ENCODE assay signal across 8 mouse cellular contexts in the genomic region with DNA sequence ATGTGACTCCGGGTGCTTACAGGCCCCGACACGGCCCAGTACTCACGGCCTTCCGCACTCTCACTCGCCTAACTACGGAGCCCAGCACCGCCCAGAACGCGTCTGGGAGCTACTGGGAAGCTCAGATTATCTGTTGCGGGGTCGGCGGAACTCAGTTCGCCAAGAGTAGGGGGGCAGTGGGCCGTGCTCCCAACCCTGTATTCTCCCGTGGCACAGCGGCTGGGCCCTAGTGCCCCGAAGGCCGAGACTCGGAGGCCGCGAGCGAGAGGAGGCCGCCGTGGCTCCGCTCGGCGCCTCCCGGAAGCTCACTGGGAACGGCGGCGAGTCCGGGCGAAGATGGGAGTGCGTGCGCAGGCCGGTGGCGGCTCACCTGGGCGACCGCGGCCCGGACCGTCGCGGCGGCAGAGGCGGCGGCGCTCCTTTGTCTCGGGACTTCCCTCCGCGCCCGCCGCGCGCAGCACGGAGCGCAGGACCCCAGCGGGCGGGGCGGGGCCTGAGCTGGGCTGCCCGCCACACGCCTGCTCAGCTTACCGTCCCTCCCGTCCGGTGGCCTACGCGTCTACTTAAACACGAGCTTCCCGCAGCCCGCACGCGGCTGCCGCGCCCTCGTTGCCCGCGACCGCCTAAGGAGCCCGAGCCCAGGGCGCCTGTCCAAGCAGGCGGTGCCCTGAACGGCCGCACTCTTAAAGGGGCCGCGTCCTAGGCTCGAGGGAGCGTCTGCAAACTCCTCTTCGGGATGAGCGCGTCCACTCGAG. TPM values are rescaled to one million over a fixed set of nuclear protein-coding genes. Genes with fewer than 3 reads are reported as not detected.
A peak's percentile ranks its signal among the peaks of the same experiment; 100 is the strongest.
DNase-seq lines count a peak whose midpoint lies in the region; ATAC-seq and TF ChIP-seq lines count a peak whose summit lies in the region.

No protein-coding gene starts in this region.

- H3K27me3 ChIP-seq in kidney, adult 2 months (replicated peaks; ENCODE audit: control insufficient read depth, insufficient read depth, low read length), result no peaks in the 10 kb centered on the region
- H3K27me3 ChIP-seq in limb, embryonic 12.5 days, result no peaks in the 10 kb centered on the region
- no peaks in the 10 kb centered on the region for H3K27me3 ChIP-seq in midbrain, embryonic 12.5 days

- peak; percentile 57 for DNase-seq in kidney, adult 2 months
- DNase-seq in kidney, adult 18-20 months, result no peak
- peak; percentile 85 for DNase-seq in gastrocnemius, postnatal 14 days
- DNase-seq in kidney, adult 8-10 months, result peak; percentile 54 to 90
- peak; percentile 92 for DNase-seq in spleen, adult 12 weeks (ENCODE audit: low spot score)

- TF ChIP-seq CTCF in kidney, adult 2 months (conservative IDR thresholded peaks at IDR 0.05; ENCODE audit: insufficient read depth, insufficient read length, low read depth, low read length), result no peak

- no peaks in the 10 kb centered on the region; the same call in 1 of the 2 replicates for H3K36me3 ChIP-seq in kidney, adult 2 months (ENCODE audit: control insufficient read depth, insufficient read depth, low read length)
- peaks cover 29% of the 10 kb centered on the region for H3K36me3 ChIP-seq in limb, embryonic 12.5 days
- H3K36me3 ChIP-seq in midbrain, embryonic 12.5 days, result peaks cover 18% of the 10 kb centered on the region

- H3K27ac ChIP-seq in kidney, adult 2 months (ENCODE audit: insufficient read depth, low read depth, low read length), result peak overlapping the region; percentile 100
- H3K27ac ChIP-seq in limb, embryonic 12.5 days, result peak overlapping the region; percentile 99
- H3K27ac ChIP-seq in midbrain, embryonic 12.5 days (replicated peaks), result peak overlapping the region; percentile 99

- no peak for TF ChIP-seq POLR2A in kidney, adult 2 months (IDR thresholded peaks at IDR 0.05; ENCODE audit: low read depth, low read length)

- peak overlapping the region; percentile 98 for H3K9ac ChIP-seq in limb, embryonic 12.5 days (replicated peaks)
- peak overlapping the region; percentile 96 for H3K9ac ChIP-seq in midbrain, embryonic 12.5 days (replicated peaks)

- no peaks in the 10 kb centered on the region for H3K9me3 ChIP-seq in limb, embryonic 12.5 days
- no peaks in the 10 kb centered on the region for H3K9me3 ChIP-seq in midbrain, embryonic 12.5 days

- H3K4me3 ChIP-seq in kidney, adult 2 months (ENCODE audit: insufficient read depth, low read depth, low read length), result peak overlapping the region; percentile 97
- H3K4me3 ChIP-seq in limb, embryonic 12.5 days (replicated peaks), result peak overlapping the region; percentile 97
- peak overlapping the region; percentile 84 for H3K4me3 ChIP-seq in midbrain, embryonic 12.5 days

- peak overlapping the region; percentile 97 for H3K4me2 ChIP-seq in limb, embryonic 12.5 days
- peak overlapping the region; percentile 98 for H3K4me2 ChIP-seq in midbrain, embryonic 12.5 days (replicated peaks)

- intact Hi-C loops in gastrocnemius, postnatal 14 days (cut with DNase I; ENCODE audit: low total_unique reads), result no loop called here

- H3K4me1 ChIP-seq in kidney, adult 2 months (ENCODE audit: control insufficient read depth, insufficient read depth, low read length), result peaks cover 19% of the 10 kb centered on the region
- peaks cover 28% of the 10 kb centered on the region for H3K4me1 ChIP-seq in limb, embryonic 12.5 days (replicated peaks)
- H3K4me1 ChIP-seq in midbrain, embryonic 12.5 days, result peaks cover 34% of the 10 kb centered on the region

- 1% methylated on average over 92 of the region's 92 CpGs for WGBS in kidney, adult 2 months
- WGBS in limb, embryonic 12.5 days, result under 1% methylated on average over 91 of the region's 92 CpGs
- WGBS in midbrain, embryonic 12.5 days, result under 1% methylated on average over 81 of the region's 92 CpGs

- peak; percentile 70 for ATAC-seq in common myeloid progenitor, adult 5-6 weeks (replicated peaks; ENCODE audit: low read depth, poor library complexity, severe bottlenecking)
- ATAC-seq in limb, embryonic 12.5 days (ENCODE audit: insufficient number of reproducible peaks, insufficient read depth, low FRiP score, low TSS enrichment, low read depth), result peak; percentile 91
- ATAC-seq in midbrain, embryonic 12.5 days (ENCODE audit: low FRiP score, low read depth), result peak; percentile 93

RNA-seq across cellular contexts. Expression of a gene that starts 1.3 kb away (rescaled TPM):
- 110 and 128 TPM in 2 replicates for polyA plus RNA-seq in kidney, adult 2 months (2012; rRNA removed)
- total RNA-seq in common myeloid progenitor, adult 5-6 weeks (2017), result 313 and 322 TPM in 2 replicates
- total RNA-seq in gastrocnemius, postnatal 14 days (2021), result 10 to 100 TPM; 74.9 to 82.6 TPM
- 811 and 887 TPM in 2 replicates for polyA plus RNA-seq in limb, embryonic 12.5 days (2016; fragmentation: Nextera tagmentation; extraction: Ambion mirVana)
- polyA plus RNA-seq in midbrain, embryonic 12.5 days (2016; fragmentation: Nextera tagmentation; extraction: Ambion mirVana), result 818 and 823 TPM in 2 replicates

RNA-seq across cellular contexts. Expression of a gene that starts 17.0 kb away (rescaled TPM):
- polyA plus RNA-seq in kidney, adult 2 months (2012; rRNA removed), result 5.6 and 6.9 TPM in 2 replicates
- total RNA-seq in common myeloid progenitor, adult 5-6 weeks (2017), result 0.59 and 2.6 TPM in 2 replicates
- under 1 TPM in 1 of 2 experiments, not detected in 1; 0.41 TPM for total RNA-seq in gastrocnemius, postnatal 14 days (2021)
- polyA plus RNA-seq in limb, embryonic 12.5 days (2016; fragmentation: Nextera tagmentation; extraction: Ambion mirVana), result 1.6 and 2.5 TPM in 2 replicates
- 4.2 and 4.6 TPM in 2 replicates for polyA plus RNA-seq in midbrain, embryonic 12.5 days (2016; fragmentation: Nextera tagmentation; extraction: Ambion mirVana)

RNA-seq across cellular contexts. Expression of a gene that starts 25.1 kb away (rescaled TPM):
- polyA plus RNA-seq in kidney, adult 2 months (2012; rRNA removed), result not detected in 2 replicates
- total RNA-seq in common myeloid progenitor, adult 5-6 weeks (2017), result 1.2 and 1.5 TPM in 2 replicates
- 1 to 10 TPM; 1.8 to 2.7 TPM for total RNA-seq in gastrocnemius, postnatal 14 days (2021)
- polyA plus RNA-seq in limb, embryonic 12.5 days (2016; fragmentation: Nextera tagmentation; extraction: Ambion mirVana), result not detected in 2 replicates
- polyA plus RNA-seq in midbrain, embryonic 12.5 days (2016; fragmentation: Nextera tagmentation; extraction: Ambion mirVana), result not detected in 2 replicates

RNA-seq across cellular contexts. Expression of a gene that starts 33.2 kb away (rescaled TPM):
- 20.0 and 21.6 TPM in 2 replicates for polyA plus RNA-seq in kidney, adult 2 months (2012; rRNA removed)
- total RNA-seq in common myeloid progenitor, adult 5-6 weeks (2017), result 30.2 and 34.1 TPM in 2 replicates
- 10 to 100 TPM; 19.7 to 21.0 TPM for total RNA-seq in gastrocnemius, postnatal 14 days (2021)
- 63.8 and 66.4 TPM in 2 replicates for polyA plus RNA-seq in limb, embryonic 12.5 days (2016; fragmentation: Nextera tagmentation; extraction: Ambion mirVana)
- polyA plus RNA-seq in midbrain, embryonic 12.5 days (2016; fragmentation: Nextera tagmentation; extraction: Ambion mirVana), result 67.2 and 67.7 TPM in 2 replicates

RNA-seq across cellular contexts. Expression of a gene that starts 33.2 kb away (rescaled TPM):
- polyA plus RNA-seq in kidney, adult 2 months (2012; rRNA removed), result 121 and 123 TPM in 2 replicates
- total RNA-seq in common myeloid progenitor, adult 5-6 weeks (2017), result 13.6 and 14.3 TPM in 2 replicates
- total RNA-seq in gastrocnemius, postnatal 14 days (2021), result 10 to 100 TPM; 12.3 to 14.8 TPM
- polyA plus RNA-seq in limb, embryonic 12.5 days (2016; fragmentation: Nextera tagmentation; extraction: Ambion mirVana), result 30.4 and 34.0 TPM in 2 replicates
- polyA plus RNA-seq in midbrain, embryonic 12.5 days (2016; fragmentation: Nextera tagmentation; extraction: Ambion mirVana), result 66.8 and 68.4 TPM in 2 replicates
